Mouse (Mus musculus) kidney, postnatal 0 days (tissue): Measurements from ENCODE around the gene Plekhg1. TPM values are rescaled to one million over a fixed set of nuclear protein-coding genes. Genes with fewer than 3 reads are reported as not detected.
A peak's percentile ranks its signal among the peaks of the same experiment; 100 is the strongest.

ENCODE experiments used
- ATAC-seq: fragments of 200-750 bp; cut with Nextera tagmentation; replicated peaks from 2 replicates; pipeline ENCODE4 v1.8.0; 2017; ENCODE audit warnings: low read depth, moderate number of reproducible peaks, moderate TSS enrichment, moderate library complexity; ENCODE audit not compliant: low FRiP score
- DNase-seq: peaks from one replicate; pipeline ENCODE4 v3.0.0-alpha.2; 2016; ENCODE audit warnings: low spot score
- H3K27ac ChIP-seq: fragments of 300-500 bp; sonication (generic); 2 replicates; pipeline ENCODE4 v1.5.1; 2014; ENCODE audit warnings: mild to moderate bottlenecking
- H3K27me3 ChIP-seq: fragments of 300-500 bp; sonication (generic); 2 replicates; pipeline ENCODE4 v1.6.1; 2014; ENCODE audit warnings: low read length, mixed read lengths; ENCODE audit not compliant: insufficient read depth
- H3K36me3 ChIP-seq: fragments of 300-500 bp; sonication (generic); 2 replicates; pipeline ENCODE4 v1.6.1; 2014; ENCODE audit warnings: low read length, mixed read lengths; ENCODE audit not compliant: insufficient read depth
- H3K4me1 ChIP-seq: fragments of 300-500 bp; sonication (generic); replicated peaks from 2 replicates; pipeline ENCODE4 v1.6.1; 2014; ENCODE audit warnings: antibody characterized with exemption, low read length, mixed read lengths; ENCODE audit not compliant: insufficient read depth
- H3K4me2 ChIP-seq: fragments of 300-500 bp; sonication (generic); 2 replicates; pipeline ENCODE4 v1.6.1; 2014; ENCODE audit warnings: mild to moderate bottlenecking, low read length, moderate library complexity, mixed read lengths
- H3K4me3 ChIP-seq: fragments of 300-500 bp; sonication (generic); replicated peaks from 2 replicates; pipeline ENCODE4 v1.5.1; 2014; ENCODE audit warnings: low read depth, low read length
- H3K9ac ChIP-seq: fragments of 300-500 bp; sonication (generic); 2 replicates; pipeline ENCODE4 v1.6.1; 2014; ENCODE audit warnings: low read depth, low read length
- H3K9me3 ChIP-seq: fragments of 300-500 bp; sonication (generic); replicated peaks from 2 replicates; pipeline ENCODE4 v1.6.1; 2016; ENCODE audit warnings: low read length, inconsistent platforms, mixed read lengths
- CTCF ChIP-seq: IDR thresholded peaks from 2 replicates; pipeline ENCODE4 v1.5.1; 2016; ENCODE audit warnings: antibody characterized with exemption, low read depth, mild to moderate bottlenecking, moderate library complexity
- WGBS: fragments of 180-500 bp; shearing (Covaris S2); extraction: QIAGEN DNeasy Blood & Tissue Kit; methylation state at CpG from one replicate; pipeline ENCODE4 v1.1.7; 2014; 5-methylcytosine and 5-hydroxymethylcytosine counted together
- polyA plus RNA-seq: library from polyadenylated mRNA; unstranded; fragments of >200 nt; fragmentation: Nextera tagmentation; extraction: Ambion mirVana; gene quantifications from 2 replicates; pipeline ENCODE4 v1.2.1, GENCODE M21; 2015

Plekhg1 gene
- polyA plus RNA-seq, 1 experiment from 2014 or later, result 8.9 TPM

- H3K4me1 ChIP-seq, result no peaks in the 10 kb centered on the region
- H3K4me2 ChIP-seq, result no peak overlapping the region
- 84% methylated on average over 4 of the region's 4 CpGs for WGBS
Observed at GRCm38 (mm10) chr10:3786531-3786930, 46.4 kb downstream of the Plekhg1 start.

GRCm38 (mm10) chr10:3787006-3787405, 46.8 kb downstream of the Plekhg1 start:
- no peaks in the 10 kb centered on the region for H3K9me3 ChIP-seq
- ATAC-seq (no peak), DNase-seq (no peak)
- H3K36me3 ChIP-seq, result no peaks in the 10 kb centered on the region
- H3K27ac ChIP-seq, result no peak overlapping the region
- no peak for TF ChIP-seq CTCF
- no peak overlapping the region for H3K4me3 ChIP-seq
- WGBS, result 44% methylated on average over 5 of the region's 5 CpGs
- no peaks in the 10 kb centered on the region for H3K27me3 ChIP-seq
- no peaks in the 10 kb centered on the region for H3K4me1 ChIP-seq
- H3K9ac ChIP-seq, result no peak overlapping the region
- no peak overlapping the region for H3K4me2 ChIP-seq

More at GRCm38 (mm10) chr10:3786531-3786930, 46.4 kb downstream of the Plekhg1 start:
- ATAC-seq, result no peak
- Histone ChIP-seq H3K9ac (no peak overlapping the region), H3K4me3 (no peak overlapping the region), H3K9me3 (no peaks in the 10 kb centered on the region), H3K27ac (no peak overlapping the region), H3K36me3 (no peaks in the 10 kb centered on the region), H3K27me3 (no peaks in the 10 kb centered on the region)
- TF ChIP-seq CTCF, result no peak
- no peak for DNase-seq

GRCm38 (mm10) chr10:3793825-3794224, 53.7 kb downstream of the Plekhg1 start:
- Histone ChIP-seq H3K27ac (no peak overlapping the region), H3K4me3 (no peak overlapping the region), H3K4me1 (no peaks in the 10 kb centered on the region), H3K4me2 (no peak overlapping the region), H3K9ac (no peak overlapping the region), H3K36me3 (no peaks in the 10 kb centered on the region), H3K9me3 (no peaks in the 10 kb centered on the region), H3K27me3 (no peaks in the 10 kb centered on the region)
- WGBS, result 42% methylated on average over 3 of the region's 3 CpGs
- TF ChIP-seq CTCF, result no peak
- ATAC-seq (no peak), DNase-seq (no peak)

- ATAC-seq (no peak), DNase-seq (peak; percentile 53)
- Histone ChIP-seq H3K4me3 (no peak overlapping the region), H3K9ac (no peak overlapping the region), H3K4me1 (no peaks in the 10 kb centered on the region), H3K27me3 (no peaks in the 10 kb centered on the region), H3K4me2 (no peak overlapping the region), H3K9me3 (no peaks in the 10 kb centered on the region), H3K27ac (no peak overlapping the region), H3K36me3 (no peaks in the 10 kb centered on the region)
- no peak for TF ChIP-seq CTCF
Observed at GRCm38 (mm10) chr10:3799455-3799854, 59.3 kb downstream of the Plekhg1 start.

DNA sequence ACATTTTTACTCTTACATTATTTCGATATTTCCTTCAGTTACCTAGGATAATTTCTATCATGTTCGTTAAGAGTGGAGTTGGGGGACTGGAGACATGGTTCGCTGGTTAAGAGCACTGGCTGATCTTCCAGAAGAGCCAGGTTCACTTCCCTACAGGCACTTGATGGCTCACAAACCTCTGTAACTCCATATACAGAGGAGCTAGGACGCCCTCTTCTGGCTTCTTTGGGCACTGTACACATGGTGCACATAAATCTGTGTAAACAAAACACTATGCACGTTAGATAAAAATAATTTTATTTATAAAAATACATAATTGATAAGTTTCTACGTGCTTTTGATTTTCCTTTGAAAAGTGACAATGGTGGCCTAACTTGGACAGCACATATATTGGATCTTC, 61.1 kb downstream of the Plekhg1 start:
- peak; percentile 31; the same call in 1 of the 2 replicates for TF ChIP-seq CTCF
- Histone ChIP-seq H3K4me2 (no peak overlapping the region), H3K4me3 (no peak overlapping the region), H3K4me1 (no peaks in the 10 kb centered on the region), H3K27me3 (no peaks in the 10 kb centered on the region), H3K9ac (no peak overlapping the region), H3K27ac (no peak overlapping the region), H3K36me3 (no peaks in the 10 kb centered on the region), H3K9me3 (no peaks in the 10 kb centered on the region)
- no peak for DNase-seq
- ATAC-seq, result no peak
- WGBS, result 75% methylated on average over 6 of the region's 6 CpGs

DNA sequence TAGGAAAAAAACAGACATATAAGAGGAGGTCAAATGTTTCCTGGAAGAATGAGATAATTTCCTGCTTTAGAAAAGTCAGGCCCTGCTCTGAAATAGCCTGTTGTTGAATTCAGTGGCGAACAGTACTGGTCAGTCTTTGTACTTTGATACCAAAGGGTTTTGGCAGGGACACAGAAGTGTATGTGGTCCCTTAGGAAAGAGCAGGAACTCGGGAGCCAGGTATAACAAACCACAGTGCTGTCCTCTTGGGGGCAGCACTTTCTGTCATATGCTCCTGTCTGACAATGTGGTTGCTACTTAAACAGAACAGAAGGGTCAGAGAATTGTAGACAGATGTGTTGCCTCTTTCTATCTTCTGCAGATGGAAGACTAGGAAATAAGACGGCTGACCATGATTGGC, 65.2 kb downstream of the Plekhg1 start:
- no peaks in the 10 kb centered on the region for H3K27me3 ChIP-seq
- H3K4me1 ChIP-seq, result no peaks in the 10 kb centered on the region
- DNase-seq, result peak; percentile 47
- H3K9me3 ChIP-seq, result no peaks in the 10 kb centered on the region
- no peak overlapping the region for H3K27ac ChIP-seq
- H3K9ac ChIP-seq, result no peak overlapping the region
- H3K4me2 ChIP-seq, result no peak overlapping the region
- H3K36me3 ChIP-seq, result no peaks in the 10 kb centered on the region
- no peak overlapping the region for H3K4me3 ChIP-seq
- no peak for ATAC-seq
- 55% methylated on average over 3 of the region's 3 CpGs for WGBS
- peak; percentile 52; the same call in 1 of the 2 replicates for TF ChIP-seq CTCF

- WGBS, result 89% methylated on average over 3 of the region's 3 CpGs
Observed at GRCm38 (mm10) chr10:3807980-3808379, 67.8 kb downstream of the Plekhg1 start.

More at GRCm38 (mm10) chr10:3807980-3808379, 67.8 kb downstream of the Plekhg1 start:
- no peaks in the 10 kb centered on the region for H3K36me3 ChIP-seq
- H3K4me1 ChIP-seq, result no peaks in the 10 kb centered on the region
- H3K9me3 ChIP-seq, result no peaks in the 10 kb centered on the region
- no peak overlapping the region for H3K4me2 ChIP-seq
- no peak overlapping the region for H3K27ac ChIP-seq
- H3K4me3 ChIP-seq, result no peak overlapping the region
- TF ChIP-seq CTCF, result no peak
- ATAC-seq (no peak), DNase-seq (no peak)
- H3K27me3 ChIP-seq, result no peaks in the 10 kb centered on the region
- no peak overlapping the region for H3K9ac ChIP-seq
